Mouse (Mus musculus): ENCODE measurements around the gene Hnrnpl. TPM values are rescaled to one million over a fixed set of nuclear protein-coding genes. Genes with fewer than 3 reads are reported as not detected.

Gene Hnrnpl
- polyA plus RNA-seq, 1 experiment from 2014 or later: 185 TPM

GRCm38 (mm10) chr7:28822556-28822955, 14.2 kb downstream of the Hnrnpl start:
- peaks cover 39% of the 10 kb centered on the region for H3K36me3 ChIP-seq (ENCODE audit: control insufficient read depth, insufficient read depth)
- no peak for ATAC-seq
- WGBS: 54% methylated on average over 1 of the region's 1 CpGs
- peaks cover 14% of the 10 kb centered on the region for H3K4me1 ChIP-seq (replicated peaks; ENCODE audit: control insufficient read depth, insufficient read depth, low read length)
- H3K9ac ChIP-seq (replicated peaks; ENCODE audit: low read depth, low read length): no peak overlapping the region
- no peaks in the 10 kb centered on the region for H3K9me3 ChIP-seq (ENCODE audit: control insufficient read depth, low read length)
- no peaks in the 10 kb centered on the region for H3K27me3 ChIP-seq (replicated peaks; ENCODE audit: control insufficient read depth, insufficient read depth, low read length)
- no peak overlapping the region for H3K4me2 ChIP-seq (ENCODE audit: low read length)
- no peak overlapping the region for H3K27ac ChIP-seq (ENCODE audit: low read length)
- no peak overlapping the region for H3K4me3 ChIP-seq (replicated peaks; ENCODE audit: low read length)

- ATAC-seq: no peak
- Histone ChIP-seq H3K27me3 (replicated peaks; ENCODE audit: control insufficient read depth, insufficient read depth, low read length) (no peaks in the 10 kb centered on the region), H3K9ac (replicated peaks; ENCODE audit: low read depth, low read length) (no peak overlapping the region), H3K27ac (ENCODE audit: low read length) (no peak overlapping the region), H3K4me1 (replicated peaks; ENCODE audit: control insufficient read depth, insufficient read depth, low read length) (peaks cover 14% of the 10 kb centered on the region), H3K36me3 (ENCODE audit: control insufficient read depth, insufficient read depth) (peaks cover 36% of the 10 kb centered on the region), H3K4me2 (ENCODE audit: low read length) (no peak overlapping the region), H3K9me3 (ENCODE audit: control insufficient read depth, low read length) (no peaks in the 10 kb centered on the region), H3K4me3 (replicated peaks; ENCODE audit: low read length) (no peak overlapping the region)
- WGBS: 53% methylated on average over 10 of the region's 10 CpGs
Observed at GRCm38 (mm10) chr7:28822993-28823903, 14.9 kb downstream of the Hnrnpl start.

- Histone ChIP-seq H3K36me3 (ENCODE audit: control insufficient read depth, insufficient read depth) (peaks cover 31% of the 10 kb centered on the region), H3K9ac (replicated peaks; ENCODE audit: low read depth, low read length) (no peak overlapping the region), H3K9me3 (ENCODE audit: control insufficient read depth, low read length) (no peaks in the 10 kb centered on the region), H3K4me1 (replicated peaks; ENCODE audit: control insufficient read depth, insufficient read depth, low read length) (peaks cover 14% of the 10 kb centered on the region), H3K4me2 (ENCODE audit: low read length) (no peak overlapping the region), H3K27ac (ENCODE audit: low read length) (no peak overlapping the region), H3K27me3 (replicated peaks; ENCODE audit: control insufficient read depth, insufficient read depth, low read length) (no peaks in the 10 kb centered on the region), H3K4me3 (replicated peaks; ENCODE audit: low read length) (no peak overlapping the region)
- no peak for ATAC-seq
- 63% methylated on average over 2 of the region's 2 CpGs for WGBS
Observed at GRCm38 (mm10) chr7:28823932-28824331, 15.6 kb downstream of the Hnrnpl start.

GRCm38 (mm10) chr7:28824941-28825685, 16.8 kb downstream of the Hnrnpl start, which contains the start of gene Ech1:
Gene Ech1, plus strand, starts transcription at chr7:28825217.
- no peaks in the 10 kb centered on the region for H3K9me3 ChIP-seq (ENCODE audit: control insufficient read depth, low read length)

GRCm38 (mm10) chr7:28825686-28826401, 17.5 kb downstream of the Hnrnpl start:
- Histone ChIP-seq H3K4me2 (ENCODE audit: low read length) (peak overlapping the region; percentile 69), H3K4me3 (replicated peaks; ENCODE audit: low read length) (peak overlapping the region; percentile 47), H3K9me3 (ENCODE audit: control insufficient read depth, low read length) (no peaks in the 10 kb centered on the region), H3K9ac (replicated peaks; ENCODE audit: low read depth, low read length) (peak overlapping the region; percentile 58), H3K36me3 (ENCODE audit: control insufficient read depth, insufficient read depth) (peaks cover 23% of the 10 kb centered on the region), H3K4me1 (replicated peaks; ENCODE audit: control insufficient read depth, insufficient read depth, low read length) (peaks cover 14% of the 10 kb centered on the region), H3K27ac (ENCODE audit: low read length) (peak overlapping the region; percentile 37; the same call in 1 of the 2 replicates), H3K27me3 (replicated peaks; ENCODE audit: control insufficient read depth, insufficient read depth, low read length) (no peaks in the 10 kb centered on the region)
- WGBS: 64% methylated on average over 11 of the region's 11 CpGs
- no peak for ATAC-seq

More at GRCm38 (mm10) chr7:28824941-28825685, 16.8 kb downstream of the Hnrnpl start, which contains the start of gene Ech1:
- Histone ChIP-seq H3K4me2 (ENCODE audit: low read length) (peak within 1 kb of the TSS; percentile 69), H3K4me1 (replicated peaks; ENCODE audit: control insufficient read depth, insufficient read depth, low read length) (peaks cover 14% of the 10 kb centered on the region), H3K4me3 (replicated peaks; ENCODE audit: low read length) (peak within 1 kb of the TSS; percentile 47), H3K27ac (ENCODE audit: low read length) (peak within 1 kb of the TSS; percentile 79), H3K27me3 (replicated peaks; ENCODE audit: control insufficient read depth, insufficient read depth, low read length) (no peaks in the 10 kb centered on the region), H3K9ac (replicated peaks; ENCODE audit: low read depth, low read length) (peak within 1 kb of the TSS; percentile 58), H3K36me3 (ENCODE audit: control insufficient read depth, insufficient read depth) (peaks cover 27% of the 10 kb centered on the region)
- 2% methylated on average over 33 of the region's 33 CpGs for WGBS
- peak; percentile 87 for ATAC-seq

GRCm38 (mm10) chr7:28826402-28826772, 18.0 kb downstream of the Hnrnpl start:
- Histone ChIP-seq H3K4me2 (ENCODE audit: low read length) (no peak overlapping the region), H3K9me3 (ENCODE audit: control insufficient read depth, low read length) (no peaks in the 10 kb centered on the region), H3K4me3 (replicated peaks; ENCODE audit: low read length) (no peak overlapping the region), H3K4me1 (replicated peaks; ENCODE audit: control insufficient read depth, insufficient read depth, low read length) (peaks cover 14% of the 10 kb centered on the region), H3K27me3 (replicated peaks; ENCODE audit: control insufficient read depth, insufficient read depth, low read length) (no peaks in the 10 kb centered on the region), H3K27ac (ENCODE audit: low read length) (no peak overlapping the region), H3K9ac (replicated peaks; ENCODE audit: low read depth, low read length) (no peak overlapping the region), H3K36me3 (ENCODE audit: control insufficient read depth, insufficient read depth) (peaks cover 17% of the 10 kb centered on the region)
- ATAC-seq: no peak
- 90% methylated on average over 7 of the region's 7 CpGs for WGBS

GRCm38 (mm10) chr7:28827338-28827737, 19.0 kb downstream of the Hnrnpl start:
- H3K4me1 ChIP-seq (replicated peaks; ENCODE audit: control insufficient read depth, insufficient read depth, low read length): peaks cover 14% of the 10 kb centered on the region
- no peak; the same call in 1 of the 2 replicates for ATAC-seq
- H3K4me3 ChIP-seq (replicated peaks; ENCODE audit: low read length): no peak overlapping the region
- no peak overlapping the region for H3K9ac ChIP-seq (replicated peaks; ENCODE audit: low read depth, low read length)
- H3K36me3 ChIP-seq (ENCODE audit: control insufficient read depth, insufficient read depth): peaks cover 10% of the 10 kb centered on the region; the same call in 1 of the 2 replicates
- no peak overlapping the region for H3K27ac ChIP-seq (ENCODE audit: low read length)
- no peaks in the 10 kb centered on the region for H3K9me3 ChIP-seq (ENCODE audit: control insufficient read depth, low read length)
- no peaks in the 10 kb centered on the region for H3K27me3 ChIP-seq (replicated peaks; ENCODE audit: control insufficient read depth, insufficient read depth, low read length)
- 39% methylated on average over 3 of the region's 3 CpGs for WGBS
- no peak overlapping the region for H3K4me2 ChIP-seq (ENCODE audit: low read length)

- 0 out of 2 replicates have a peak, but pooled peaks cover 5% of the 10 kb centered on the region for H3K36me3 ChIP-seq (ENCODE audit: control insufficient read depth, insufficient read depth)
- H3K4me2 ChIP-seq (ENCODE audit: low read length): no peak overlapping the region
- no peak overlapping the region for H3K9ac ChIP-seq (replicated peaks; ENCODE audit: low read depth, low read length)
- H3K27ac ChIP-seq (ENCODE audit: low read length): no peak overlapping the region
- H3K4me3 ChIP-seq (replicated peaks; ENCODE audit: low read length): no peak overlapping the region
- H3K4me1 ChIP-seq (replicated peaks; ENCODE audit: control insufficient read depth, insufficient read depth, low read length): peaks cover 9% of the 10 kb centered on the region
- H3K27me3 ChIP-seq (replicated peaks; ENCODE audit: control insufficient read depth, insufficient read depth, low read length): no peaks in the 10 kb centered on the region
- WGBS: 88% methylated on average over 8 of the region's 8 CpGs
- no peak for ATAC-seq
- no peaks in the 10 kb centered on the region for H3K9me3 ChIP-seq (ENCODE audit: control insufficient read depth, low read length)
Observed at GRCm38 (mm10) chr7:28829821-28830220, 21.5 kb downstream of the Hnrnpl start.

Data from forebrain, embryonic 16.5 days (tissue).